Mouse (Mus musculus) G1E (cell line): Measurements from ENCODE around the gene Rimklb.

ENCODE experiments used
- CTCF ChIP-seq: IDR thresholded peaks from 2 replicates; pipeline ENCODE4 v1.5.1; 2012; ENCODE audit warnings: low read depth, low read length, inconsistent platforms, mixed read lengths
- GATA1 ChIP-seq: IDR thresholded peaks from 2 replicates; pipeline ENCODE4 v1.6.1; 2012; ENCODE audit warnings: borderline replicate concordance, low read length, inconsistent platforms, mixed read lengths

GRCm38 (mm10) chr6:122512914-122513878 is 14.6 kb upstream of the Rimklb start:
- no peak for TF ChIP-seq CTCF
- TF ChIP-seq GATA1: no peak
